Mouse (Mus musculus): ENCODE results near the gene Tdp1.

Tdp1 gene

GRCm38 (mm10) chr12:99884269-99885261, at the start of gene Tdp1, which contains the start of gene Efcab11:
TSS of gene Tdp1 (plus strand) at chr12:99884517.
TSS of gene Efcab11 (minus strand) at chr12:99884439.
- DNase-seq (ENCODE audit: low read depth, low spot score) = peak; percentile 96
- no peaks in the 10 kb centered on the region for H3K27me3 ChIP-seq (ENCODE audit: control insufficient read depth, insufficient read depth, low read length, poor library complexity, severe bottlenecking)

GRCm38 (mm10) chr12:99836404-99837131, 47.7 kb upstream of the Tdp1 start:
- Histone ChIP-seq H3K27me3 (ENCODE audit: control insufficient read depth, insufficient read depth, low read length, poor library complexity, severe bottlenecking) (no peaks in the 10 kb centered on the region), H3K36me3 (ENCODE audit: control insufficient read depth, insufficient read depth, low read length, poor library complexity, severe bottlenecking) (no peaks in the 10 kb centered on the region)
- DNase-seq (ENCODE audit: low read depth, low spot score) = peak; percentile 74

More at GRCm38 (mm10) chr12:99884269-99885261, at the start of gene Tdp1, which contains the start of gene Efcab11:
- no peaks in the 10 kb centered on the region for H3K36me3 ChIP-seq (ENCODE audit: control insufficient read depth, insufficient read depth, low read length, poor library complexity, severe bottlenecking)

GRCm38 (mm10) chr12:99837528-99837927, 46.8 kb upstream of the Tdp1 start:
- Histone ChIP-seq H3K36me3 (ENCODE audit: control insufficient read depth, insufficient read depth, low read length, poor library complexity, severe bottlenecking) (no peaks in the 10 kb centered on the region), H3K27me3 (ENCODE audit: control insufficient read depth, insufficient read depth, low read length, poor library complexity, severe bottlenecking) (no peaks in the 10 kb centered on the region)
- no peak for DNase-seq (ENCODE audit: low read depth, low spot score)

- H3K36me3 ChIP-seq (ENCODE audit: control insufficient read depth, insufficient read depth, low read length, poor library complexity, severe bottlenecking) = no peaks in the 10 kb centered on the region
- H3K27me3 ChIP-seq (ENCODE audit: control insufficient read depth, insufficient read depth, low read length, poor library complexity, severe bottlenecking) = no peaks in the 10 kb centered on the region
- no peak for DNase-seq (ENCODE audit: low read depth, low spot score)
Measured at GRCm38 (mm10) chr12:99838109-99838508, 46.2 kb upstream of the Tdp1 start.

- no peaks in the 10 kb centered on the region for H3K27me3 ChIP-seq (ENCODE audit: control insufficient read depth, insufficient read depth, low read length, poor library complexity, severe bottlenecking)
- peak; percentile 71 for DNase-seq (ENCODE audit: low read depth, low spot score)
- H3K36me3 ChIP-seq (ENCODE audit: control insufficient read depth, insufficient read depth, low read length, poor library complexity, severe bottlenecking) = no peaks in the 10 kb centered on the region
Measured at GRCm38 (mm10) chr12:99838703-99839102, 45.6 kb upstream of the Tdp1 start.

- Histone ChIP-seq H3K36me3 (ENCODE audit: control insufficient read depth, insufficient read depth, low read length, poor library complexity, severe bottlenecking) (no peaks in the 10 kb centered on the region), H3K27me3 (ENCODE audit: control insufficient read depth, insufficient read depth, low read length, poor library complexity, severe bottlenecking) (no peaks in the 10 kb centered on the region)
- no peak for DNase-seq (ENCODE audit: low read depth, low spot score)
Measured at GRCm38 (mm10) chr12:99844951-99845350, 39.4 kb upstream of the Tdp1 start.

- no peaks in the 10 kb centered on the region for H3K36me3 ChIP-seq (ENCODE audit: control insufficient read depth, insufficient read depth, low read length, poor library complexity, severe bottlenecking)
- peak; percentile 23 for DNase-seq (ENCODE audit: low read depth, low spot score)
- H3K27me3 ChIP-seq (ENCODE audit: control insufficient read depth, insufficient read depth, low read length, poor library complexity, severe bottlenecking) = no peaks in the 10 kb centered on the region
Measured at GRCm38 (mm10) chr12:99849996-99850395, 34.3 kb upstream of the Tdp1 start.

GRCm38 (mm10) chr12:99853323-99854258, 30.7 kb upstream of the Tdp1 start:
- no peaks in the 10 kb centered on the region for H3K36me3 ChIP-seq (ENCODE audit: control insufficient read depth, insufficient read depth, low read length, poor library complexity, severe bottlenecking)
- no peaks in the 10 kb centered on the region for H3K27me3 ChIP-seq (ENCODE audit: control insufficient read depth, insufficient read depth, low read length, poor library complexity, severe bottlenecking)
- no peak for DNase-seq (ENCODE audit: low read depth, low spot score)

- no peaks in the 10 kb centered on the region for H3K36me3 ChIP-seq (ENCODE audit: control insufficient read depth, insufficient read depth, low read length, poor library complexity, severe bottlenecking)
- no peaks in the 10 kb centered on the region for H3K27me3 ChIP-seq (ENCODE audit: control insufficient read depth, insufficient read depth, low read length, poor library complexity, severe bottlenecking)
- DNase-seq (ENCODE audit: low read depth, low spot score) = no peak
Measured at GRCm38 (mm10) chr12:99856011-99856410, 28.3 kb upstream of the Tdp1 start.

GRCm38 (mm10) chr12:99858664-99859063, 25.7 kb upstream of the Tdp1 start:
- Histone ChIP-seq H3K36me3 (ENCODE audit: control insufficient read depth, insufficient read depth, low read length, poor library complexity, severe bottlenecking) (no peaks in the 10 kb centered on the region), H3K27me3 (ENCODE audit: control insufficient read depth, insufficient read depth, low read length, poor library complexity, severe bottlenecking) (no peaks in the 10 kb centered on the region)
- no peak for DNase-seq (ENCODE audit: low read depth, low spot score)

- Histone ChIP-seq H3K27me3 (ENCODE audit: control insufficient read depth, insufficient read depth, low read length, poor library complexity, severe bottlenecking) (no peaks in the 10 kb centered on the region), H3K36me3 (ENCODE audit: control insufficient read depth, insufficient read depth, low read length, poor library complexity, severe bottlenecking) (no peaks in the 10 kb centered on the region)
- no peak for DNase-seq (ENCODE audit: low read depth, low spot score)
Measured at GRCm38 (mm10) chr12:99859391-99860100, 24.8 kb upstream of the Tdp1 start.

- H3K27me3 ChIP-seq (ENCODE audit: control insufficient read depth, insufficient read depth, low read length, poor library complexity, severe bottlenecking) = no peaks in the 10 kb centered on the region
- DNase-seq (ENCODE audit: low read depth, low spot score) = peak; percentile 38
- no peaks in the 10 kb centered on the region for H3K36me3 ChIP-seq (ENCODE audit: control insufficient read depth, insufficient read depth, low read length, poor library complexity, severe bottlenecking)
Measured at GRCm38 (mm10) chr12:99860981-99861380, 23.3 kb upstream of the Tdp1 start.

GRCm38 (mm10) chr12:99864613-99865012, 19.7 kb upstream of the Tdp1 start:
- Histone ChIP-seq H3K27me3 (ENCODE audit: control insufficient read depth, insufficient read depth, low read length, poor library complexity, severe bottlenecking) (no peaks in the 10 kb centered on the region), H3K36me3 (ENCODE audit: control insufficient read depth, insufficient read depth, low read length, poor library complexity, severe bottlenecking) (no peaks in the 10 kb centered on the region)
- no peak for DNase-seq (ENCODE audit: low read depth, low spot score)

- no peak for DNase-seq (ENCODE audit: low read depth, low spot score)
- Histone ChIP-seq H3K36me3 (ENCODE audit: control insufficient read depth, insufficient read depth, low read length, poor library complexity, severe bottlenecking) (no peaks in the 10 kb centered on the region), H3K27me3 (ENCODE audit: control insufficient read depth, insufficient read depth, low read length, poor library complexity, severe bottlenecking) (no peaks in the 10 kb centered on the region)
Measured at GRCm38 (mm10) chr12:99868821-99869220, 15.5 kb upstream of the Tdp1 start.

Data from splenic B cell, adult 2 months (primary cell).